Mouse (Mus musculus) hindbrain, embryonic 14.5 days (tissue): ENCODE data around the gene Ehmt1. TPM values are rescaled to one million over a fixed set of nuclear protein-coding genes. Genes with fewer than 3 reads are reported as not detected.

Experiments
- ATAC-seq: fragments of 200-750 bp; cut with Nextera tagmentation; 2 replicates; pipeline ENCODE4 v1.8.0; 2017; ENCODE audit warnings: moderate number of reproducible peaks, mild to moderate bottlenecking, moderate TSS enrichment, moderate library complexity; ENCODE audit not compliant: low FRiP score
- DNase-seq: peaks from one replicate; pipeline ENCODE4 v3.0.0-alpha.2; 2015; ENCODE audit warnings: low spot score
- H3K27ac ChIP-seq: fragments of 300-500 bp; sonication (generic); 2 replicates; pipeline ENCODE4 v1.5.1; 2014; ENCODE audit warnings: mild to moderate bottlenecking, moderate library complexity
- H3K27me3 ChIP-seq: fragments of 300-500 bp; sonication (generic); 2 replicates; pipeline ENCODE4 v1.6.1; 2014; ENCODE audit warnings: mild to moderate bottlenecking, low read length, mixed read lengths; ENCODE audit not compliant: control insufficient read depth, insufficient read depth
- H3K36me3 ChIP-seq: fragments of 300-500 bp; sonication (generic); replicated peaks from 2 replicates; pipeline ENCODE4 v1.6.1; 2014; ENCODE audit not compliant: control insufficient read depth, insufficient read depth
- H3K4me1 ChIP-seq: fragments of 300-500 bp; sonication (generic); replicated peaks from 2 replicates; pipeline ENCODE4 v1.6.1; 2014; ENCODE audit warnings: antibody characterized with exemption, low read length, mixed read lengths; ENCODE audit not compliant: control insufficient read depth, insufficient read depth
- H3K4me2 ChIP-seq: fragments of 300-500 bp; sonication (generic); replicated peaks from 2 replicates; pipeline ENCODE4 v1.6.1; 2014; ENCODE audit warnings: mild to moderate bottlenecking, moderate library complexity
- H3K4me3 ChIP-seq: fragments of 300-500 bp; sonication (generic); replicated peaks from 2 replicates; pipeline ENCODE4 v1.5.1; 2014; ENCODE audit warnings: mild to moderate bottlenecking, low read length
- H3K9ac ChIP-seq: fragments of 300-500 bp; sonication (generic); 2 replicates; pipeline ENCODE4 v1.6.1; 2014
- H3K9me3 ChIP-seq: fragments of 300-500 bp; sonication (generic); 2 replicates; pipeline ENCODE4 v1.6.1; 2016; ENCODE audit warnings: low read length; ENCODE audit not compliant: control insufficient read depth
- WGBS: fragments of 180-500 bp; shearing (Covaris S2); extraction: QIAGEN DNeasy Blood & Tissue Kit; methylation state at CpG from one replicate; pipeline ENCODE4 v1.1.7; 2014; 5-methylcytosine and 5-hydroxymethylcytosine counted together
- polyA plus RNA-seq: library from polyadenylated mRNA; unstranded; fragments of >200 nt; fragmentation: Nextera tagmentation; extraction: Ambion mirVana; gene quantifications from 2 replicates; pipeline ENCODE4 v1.2.1, GENCODE M21; 2014

Gene Ehmt1
- polyA plus RNA-seq, 1 experiment from 2014 or later = 81.8 TPM

DNA sequence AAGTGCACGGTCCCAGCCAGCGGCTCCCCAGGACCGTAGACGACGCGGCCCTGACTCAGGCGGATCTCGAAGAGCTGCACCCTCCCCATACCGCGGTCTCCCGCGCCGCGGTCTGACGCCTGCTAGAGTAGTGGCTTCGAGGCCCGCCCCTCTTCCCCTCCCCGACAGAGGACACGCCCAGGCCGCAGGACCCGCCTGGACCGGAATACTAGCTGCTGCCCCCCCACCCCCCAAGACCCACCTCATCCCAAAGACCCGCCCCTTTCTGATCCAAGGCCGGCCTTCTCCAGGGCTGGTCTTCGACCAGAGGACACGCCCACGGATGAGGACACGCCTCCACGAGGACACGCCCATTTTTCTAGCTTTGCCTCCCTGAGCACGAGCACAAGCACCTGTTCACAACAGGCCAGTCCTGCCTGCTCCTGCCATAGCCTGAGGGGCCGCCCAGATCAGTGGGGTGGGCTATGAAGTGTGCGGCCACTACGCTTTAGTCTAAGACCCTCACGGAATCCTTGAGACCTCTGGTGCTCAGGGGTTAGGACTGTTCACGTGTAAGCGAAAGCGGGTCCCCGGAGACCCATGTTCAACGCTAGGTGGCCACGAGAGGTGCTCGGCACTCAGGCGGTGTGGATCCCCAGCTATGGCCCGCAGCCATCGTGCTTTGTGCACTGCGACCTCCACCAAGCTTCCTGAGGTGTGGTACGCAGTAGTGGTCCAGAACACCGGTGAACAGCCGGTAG, 15.8 kb upstream of the Ehmt1 start, which contains the start of gene Arrdc1:
Arrdc1 (minus strand) TSS at position 196 of the 740 bp plus-strand sequence.
- Histone ChIP-seq H3K27ac (no peak within 1 kb of the TSS), H3K4me2 (peak within 1 kb of the TSS; percentile 71), H3K4me1 (peaks cover 10% of the 10 kb centered on the region), H3K4me3 (peak within 1 kb of the TSS; percentile 53), H3K9me3 (no peaks in the 10 kb centered on the region), H3K36me3 (no peaks in the 10 kb centered on the region), H3K27me3 (no peaks in the 10 kb centered on the region), H3K9ac (peak within 1 kb of the TSS; percentile 74)
- WGBS = under 1% methylated on average over 46 of the region's 49 CpGs
- peak; percentile 93 for ATAC-seq
- peak; percentile 82 for DNase-seq

GRCm38 (mm10) chr2:24934441-24934963, 15.1 kb upstream of the Ehmt1 start:
- no peak overlapping the region for H3K27ac ChIP-seq
- no peaks in the 10 kb centered on the region for H3K9me3 ChIP-seq
- H3K4me2 ChIP-seq = peak overlapping the region; percentile 71
- peak overlapping the region; percentile 74 for H3K9ac ChIP-seq
- ATAC-seq (peak; percentile 53; the same call in 1 of the 2 replicates), DNase-seq (no peak)
- H3K4me3 ChIP-seq = peak overlapping the region; percentile 53
- WGBS = 5% methylated on average over 19 of the region's 19 CpGs
- no peaks in the 10 kb centered on the region for H3K36me3 ChIP-seq
- H3K4me1 ChIP-seq = peaks cover 10% of the 10 kb centered on the region
- no peaks in the 10 kb centered on the region for H3K27me3 ChIP-seq

GRCm38 (mm10) chr2:24929593-24929992, 10.2 kb upstream of the Ehmt1 start:
- whole genome bisulfite sequencing = 94% methylated on average over 5 of the region's 5 CpGs
- H3K4me2 ChIP-seq = no peak overlapping the region
- H3K9ac ChIP-seq = no peak overlapping the region
- H3K27me3 ChIP-seq = no peaks in the 10 kb centered on the region
- no peak for DNase-seq
- no peak overlapping the region for H3K4me3 ChIP-seq
- 0 out of 2 replicates have a peak, but pooled peaks cover 6% of the 10 kb centered on the region for H3K36me3 ChIP-seq
- no peak for ATAC-seq
- no peaks in the 10 kb centered on the region for H3K9me3 ChIP-seq
- H3K4me1 ChIP-seq = peaks cover 9% of the 10 kb centered on the region
- H3K27ac ChIP-seq = no peak overlapping the region

- Histone ChIP-seq H3K9me3 (no peaks in the 10 kb centered on the region), H3K27ac (no peak overlapping the region), H3K4me1 (peaks cover 5% of the 10 kb centered on the region), H3K9ac (no peak overlapping the region), H3K27me3 (no peaks in the 10 kb centered on the region), H3K36me3 (0 out of 2 replicates have a peak, but pooled peaks cover 6% of the 10 kb centered on the region), H3K4me3 (no peak overlapping the region), H3K4me2 (no peak overlapping the region)
- no peak for ATAC-seq
- 74% methylated on average over 2 of the region's 2 CpGs for WGBS
- no peak for DNase-seq
Measured at GRCm38 (mm10) chr2:24929119-24929518, 9.7 kb upstream of the Ehmt1 start.

DNA sequence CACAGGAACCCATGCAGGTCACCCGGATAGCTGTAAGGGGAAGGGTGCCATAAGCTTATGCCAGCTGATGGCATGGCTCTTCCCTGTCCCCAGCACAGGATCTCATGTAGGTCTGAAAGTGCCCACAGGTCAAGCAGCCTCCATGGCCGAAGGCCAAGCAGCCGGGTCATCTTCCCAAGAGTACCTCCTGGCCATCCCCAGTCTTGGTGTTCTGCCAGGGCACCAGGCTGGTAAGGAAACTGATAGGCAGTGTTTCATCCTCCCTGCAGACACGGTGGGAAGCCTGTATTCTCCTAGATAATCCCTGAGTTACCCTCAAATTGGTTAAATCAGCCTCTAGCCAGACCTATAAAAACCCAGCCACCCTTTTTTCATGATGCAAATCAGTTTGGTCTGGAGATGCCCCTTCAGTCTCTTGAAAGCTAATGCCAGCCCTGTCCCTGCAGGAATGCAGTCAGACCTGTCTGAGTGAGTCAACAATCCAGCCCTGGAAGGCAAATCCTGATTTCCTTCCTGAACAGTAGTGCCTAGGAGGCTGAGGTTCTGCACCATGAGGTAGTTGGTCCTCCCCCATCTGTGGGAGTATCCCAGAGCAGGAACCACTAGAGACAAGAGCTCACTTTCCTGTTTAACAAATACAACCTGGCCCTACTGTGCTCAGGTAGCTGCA, 8.5 kb upstream of the Ehmt1 start:
- Histone ChIP-seq H3K36me3 (0 out of 2 replicates have a peak, but pooled peaks cover 6% of the 10 kb centered on the region), H3K27me3 (no peaks in the 10 kb centered on the region), H3K27ac (no peak overlapping the region), H3K4me2 (no peak overlapping the region), H3K4me1 (no peaks in the 10 kb centered on the region), H3K4me3 (no peak overlapping the region), H3K9ac (no peak overlapping the region), H3K9me3 (no peaks in the 10 kb centered on the region)
- DNase-seq (no peak), ATAC-seq (no peak)
- 74% methylated on average over 4 of the region's 4 CpGs for WGBS

DNA sequence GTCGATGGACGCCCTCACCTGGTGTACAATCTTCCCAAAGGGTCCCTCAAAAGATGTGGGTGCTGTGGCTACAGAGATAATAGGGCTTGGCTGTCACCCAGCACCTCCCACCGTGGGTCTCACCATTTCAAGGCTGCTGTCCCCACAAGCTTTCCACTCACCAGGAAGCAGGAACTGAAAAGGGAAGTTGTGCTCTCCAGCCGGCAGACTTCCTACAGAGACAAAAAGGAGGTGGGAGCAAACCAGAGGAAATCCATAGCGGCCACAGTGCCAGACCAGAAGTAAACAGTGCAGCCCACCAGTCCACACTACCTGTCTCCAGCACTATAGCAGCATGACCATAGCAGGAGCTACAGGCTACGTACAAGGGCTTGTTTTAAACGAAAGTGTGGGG, 7.5 kb upstream of the Ehmt1 start:
- no peaks in the 10 kb centered on the region for H3K9me3 ChIP-seq
- no peaks in the 10 kb centered on the region for H3K27me3 ChIP-seq
- H3K27ac ChIP-seq = no peak overlapping the region
- no peaks in the 10 kb centered on the region for H3K4me1 ChIP-seq
- WGBS = 77% methylated on average over 7 of the region's 7 CpGs
- no peak overlapping the region for H3K4me3 ChIP-seq
- no peak overlapping the region for H3K9ac ChIP-seq
- no peak overlapping the region for H3K4me2 ChIP-seq
- no peak for ATAC-seq
- 0 out of 2 replicates have a peak, but pooled peaks cover 6% of the 10 kb centered on the region for H3K36me3 ChIP-seq
- no peak for DNase-seq

DNA sequence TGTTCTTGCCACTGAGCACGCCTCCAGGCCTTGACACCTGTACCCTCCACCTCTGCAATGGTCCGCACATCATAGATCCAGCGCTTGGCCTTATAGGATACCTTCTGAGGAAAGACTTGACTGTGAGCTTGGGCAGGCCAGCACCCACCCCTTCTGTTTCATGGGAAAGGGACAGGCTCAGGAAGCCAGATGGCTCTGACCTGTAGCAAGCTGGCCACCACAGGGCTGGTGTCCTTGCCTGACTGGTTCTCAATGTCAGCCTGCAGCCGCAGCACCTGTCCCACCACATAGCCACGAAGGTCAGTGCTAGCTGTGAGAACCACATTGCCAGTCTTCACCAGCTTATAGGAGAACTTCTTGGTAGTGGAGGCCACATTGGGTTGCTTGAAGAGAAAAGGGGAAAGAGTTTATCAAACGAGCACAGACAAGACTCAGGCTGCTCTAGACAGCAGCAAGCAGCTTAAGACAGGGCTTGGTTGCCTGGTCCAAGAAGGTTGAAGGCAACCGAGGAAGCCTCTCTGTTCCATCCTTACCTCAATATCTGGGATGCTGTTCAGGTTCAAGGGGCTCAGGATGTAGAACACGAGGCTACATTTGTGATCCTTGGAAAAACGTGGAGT, 7.0 kb upstream of the Ehmt1 start:
- Histone ChIP-seq H3K4me2 (no peak overlapping the region), H3K27me3 (no peaks in the 10 kb centered on the region), H3K4me3 (no peak overlapping the region), H3K36me3 (0 out of 2 replicates have a peak, but pooled peaks cover 6% of the 10 kb centered on the region), H3K4me1 (no peaks in the 10 kb centered on the region), H3K27ac (no peak overlapping the region), H3K9me3 (no peaks in the 10 kb centered on the region), H3K9ac (no peak overlapping the region)
- DNase-seq = no peak
- no peak for ATAC-seq
- WGBS = 87% methylated on average over 9 of the region's 9 CpGs

GRCm38 (mm10) chr2:24925284-24925683, 5.9 kb upstream of the Ehmt1 start:
- H3K4me2 ChIP-seq = no peak overlapping the region
- H3K4me3 ChIP-seq = no peak overlapping the region
- no peaks in the 10 kb centered on the region for H3K4me1 ChIP-seq
- 93% methylated on average over 8 of the region's 8 CpGs for WGBS
- H3K9me3 ChIP-seq = no peaks in the 10 kb centered on the region
- ATAC-seq (no peak), DNase-seq (no peak)
- H3K36me3 ChIP-seq = 0 out of 2 replicates have a peak, but pooled peaks cover 6% of the 10 kb centered on the region
- H3K9ac ChIP-seq = no peak overlapping the region
- H3K27me3 ChIP-seq = no peaks in the 10 kb centered on the region
- H3K27ac ChIP-seq = no peak overlapping the region

- no peak for DNase-seq
- no peaks in the 10 kb centered on the region for H3K9me3 ChIP-seq
- H3K9ac ChIP-seq = no peak overlapping the region
Measured at GRCm38 (mm10) chr2:24923561-24923960, 4.1 kb upstream of the Ehmt1 start.

More at GRCm38 (mm10) chr2:24923561-24923960, 4.1 kb upstream of the Ehmt1 start:
- H3K4me2 ChIP-seq = no peak overlapping the region
- no peak overlapping the region for H3K4me3 ChIP-seq
- 0 out of 2 replicates have a peak, but pooled peaks cover 6% of the 10 kb centered on the region for H3K36me3 ChIP-seq
- no peak for ATAC-seq
- no peaks in the 10 kb centered on the region for H3K4me1 ChIP-seq
- no peaks in the 10 kb centered on the region for H3K27me3 ChIP-seq
- WGBS = 63% methylated on average over 2 of the region's 2 CpGs
- no peak overlapping the region for H3K27ac ChIP-seq
